Mouse (Mus musculus) heart, embryonic 16.5 days (tissue): Measurements from ENCODE around the gene Tph1. TPM values are rescaled to one million over a fixed set of nuclear protein-coding genes. Genes with fewer than 3 reads are reported as not detected.

Source experiments
- ATAC-seq: fragments of 200-750 bp; cut with Nextera tagmentation; replicated peaks from 2 replicates; pipeline ENCODE4 v1.8.0; 2017; ENCODE audit warnings: moderate number of reproducible peaks; ENCODE audit not compliant: insufficient read depth, low FRiP score; ENCODE audit errors: extremely low read depth
- H3K27ac ChIP-seq: fragments of 300-500 bp; sonication (generic); 2 replicates; pipeline ENCODE4 v1.5.1; 2014; ENCODE audit warnings: mild to moderate bottlenecking, low read length, control low read depth, moderate library complexity
- H3K27me3 ChIP-seq: fragments of 300-500 bp; sonication (generic); 2 replicates; pipeline ENCODE4 v1.6.1; 2014; ENCODE audit warnings: low read length, mixed read lengths; ENCODE audit not compliant: control insufficient read depth, insufficient read depth
- H3K36me3 ChIP-seq: fragments of 300-500 bp; sonication (generic); 2 replicates; pipeline ENCODE4 v1.6.1; 2014; ENCODE audit not compliant: control insufficient read depth, insufficient read depth
- H3K4me1 ChIP-seq: fragments of 300-500 bp; sonication (generic); 2 replicates; pipeline ENCODE4 v1.6.1; 2014; ENCODE audit warnings: low read length, mixed read lengths; ENCODE audit not compliant: control insufficient read depth, insufficient read depth
- H3K4me2 ChIP-seq: fragments of 300-500 bp; sonication (generic); 2 replicates; pipeline ENCODE4 v1.6.1; 2014; ENCODE audit warnings: low read depth, mild to moderate bottlenecking, control low read depth, low read length
- H3K4me3 ChIP-seq: fragments of 300-500 bp; sonication (generic); 2 replicates; pipeline ENCODE4 v1.5.1; 2014; ENCODE audit warnings: mild to moderate bottlenecking, control low read depth, low read length
- H3K9ac ChIP-seq: fragments of 300-500 bp; sonication (generic); 2 replicates; pipeline ENCODE4 v1.6.1; 2014; ENCODE audit warnings: low read length, control low read depth
- H3K9me3 ChIP-seq: fragments of 300-500 bp; sonication (generic); replicated peaks from 2 replicates; pipeline ENCODE4 v1.6.1; 2016; ENCODE audit warnings: low read length; ENCODE audit not compliant: control insufficient read depth
- WGBS: fragments of 180-500 bp; shearing (Covaris S2); extraction: QIAGEN DNeasy Blood & Tissue Kit; methylation state at CpG from one replicate; pipeline ENCODE4 v1.1.7; 2014; 5-methylcytosine and 5-hydroxymethylcytosine counted together
- polyA plus RNA-seq: library from polyadenylated mRNA; unstranded; fragments of >200 nt; fragmentation: Nextera tagmentation; extraction: Ambion mirVana; gene quantifications from 2 replicates; pipeline ENCODE4 v1.2.1, GENCODE M21; 2015

Gene Tph1
- polyA plus RNA-seq, 1 experiment from 2014 or later = 1.1 TPM

DNA sequence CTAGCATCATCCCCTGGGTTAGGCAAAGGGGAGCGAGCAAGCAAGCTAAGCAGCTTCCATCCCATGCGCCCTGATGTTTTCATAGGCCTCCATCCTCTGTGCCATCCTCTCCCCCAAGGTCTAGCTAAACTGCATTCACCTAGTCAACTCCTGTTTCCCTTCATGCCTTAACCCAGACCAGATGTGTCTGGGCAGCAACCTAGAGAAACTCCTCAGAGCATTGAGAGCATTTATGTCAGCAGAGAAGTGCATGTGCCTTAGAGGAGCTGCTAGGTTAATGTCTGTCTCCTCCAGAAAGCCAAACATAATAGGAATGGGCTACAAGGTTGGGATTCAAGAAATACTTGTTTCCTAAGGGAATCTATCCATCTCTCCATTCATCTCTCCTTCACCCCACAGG, 75.3 kb downstream of the Tph1 start:
- no peak overlapping the region for H3K4me3 ChIP-seq
- no peak overlapping the region for H3K27ac ChIP-seq
- H3K9me3 ChIP-seq = no peaks in the 10 kb centered on the region
- peaks cover 8% of the 10 kb centered on the region for H3K4me1 ChIP-seq
- no peak for ATAC-seq
- H3K36me3 ChIP-seq = no peaks in the 10 kb centered on the region
- no peak overlapping the region for H3K4me2 ChIP-seq
- WGBS = 84% methylated on average over 2 of the region's 2 CpGs
- no peaks in the 10 kb centered on the region for H3K27me3 ChIP-seq
- no peak overlapping the region for H3K9ac ChIP-seq

Other genes starting within 250 kb of the Tph1 start
- gene Sergef, start 32.7 kb downstream of the Tph1 start, polyA plus RNA-seq = 11.0 and 11.4 TPM in 2 replicates
- gene Saal1, start 38.1 kb upstream of the Tph1 start, polyA plus RNA-seq = 14.2 and 15.4 TPM in 2 replicates
- 0.62 and 0.84 TPM in 2 replicates for gene Saa3, start 43.2 kb upstream of the Tph1 start, polyA plus RNA-seq
- not detected in 2 replicates for gene Saa4, start 60.1 kb upstream of the Tph1 start, polyA plus RNA-seq
- gene Saa1, start 70.4 kb upstream of the Tph1 start, polyA plus RNA-seq = 0.25 TPM in 1 of 2 replicates, not detected in the other
- gene Saa2, start 79.3 kb upstream of the Tph1 start, polyA plus RNA-seq = not detected in 2 replicates
- 10.4 and 13.0 TPM in 2 replicates for gene Hps5, start 123.5 kb upstream of the Tph1 start, polyA plus RNA-seq
- 32.2 and 33.3 TPM in 2 replicates for gene Gtf2h1, start 123.6 kb upstream of the Tph1 start, polyA plus RNA-seq
- gene Ldha, start 168.9 kb upstream of the Tph1 start, polyA plus RNA-seq = 3,218 and 3,386 TPM in 2 replicates
- gene Ldhc, start 188.7 kb upstream of the Tph1 start, polyA plus RNA-seq = not detected in 2 replicates
- 161 and 164 TPM in 2 replicates for gene Tsg101, start 247.4 kb upstream of the Tph1 start, polyA plus RNA-seq